Mouse (Mus musculus) cerebellum, adult 18-20 months (tissue): ENCODE data around the gene Wdsub1.

ENCODE experiments used
- DNase-seq, 2 experiments: peaks; one replicate each; pipeline ENCODE4 v3.0.0; 2021

Wdsub1 gene

DNA sequence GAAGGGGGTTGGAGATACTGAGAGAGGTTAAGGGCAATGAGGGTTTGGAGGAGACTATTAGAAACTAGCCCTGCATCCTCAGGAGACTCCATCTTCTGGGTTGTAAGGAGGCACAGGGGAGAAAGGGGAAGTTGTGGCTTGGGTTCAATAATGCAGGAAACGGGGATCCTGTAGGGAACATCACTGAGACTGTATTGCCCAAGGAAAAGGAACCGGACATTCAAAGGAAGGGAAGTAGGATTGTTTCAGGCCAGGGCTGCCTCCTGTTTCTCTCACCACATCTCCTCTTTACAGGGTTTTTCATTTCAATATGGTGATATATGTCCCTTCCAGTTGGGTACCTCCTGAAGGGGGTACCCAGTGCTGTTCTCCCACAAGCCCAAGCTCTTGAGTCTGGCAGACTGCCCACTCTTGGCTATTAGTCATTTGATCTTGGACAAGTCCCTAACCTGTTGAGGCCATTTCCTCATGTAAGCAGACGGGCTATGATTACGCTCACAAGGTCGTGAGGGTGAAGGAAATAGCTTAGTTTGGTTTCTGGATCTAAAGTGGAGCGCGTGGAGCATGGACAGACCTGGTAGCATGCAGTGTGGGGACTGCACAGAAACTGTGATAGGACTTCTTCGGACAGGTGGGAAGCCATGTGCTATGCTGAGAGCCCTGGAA is 79.5 kb downstream of the Wdsub1 start:
- no peak for DNase-seq
